Mouse (Mus musculus) cerebellum, postnatal 36 days (tissue): ENCODE measurements around the gene B4galnt2.

ENCODE experiments used
- DNase-seq, 2 experiments: peaks; one replicate each; pipeline ENCODE4 v3.0.0; 2021 to 2022; ENCODE audit warnings: mixed read lengths in 2 of 2

The B4galnt2 gene

DNA sequence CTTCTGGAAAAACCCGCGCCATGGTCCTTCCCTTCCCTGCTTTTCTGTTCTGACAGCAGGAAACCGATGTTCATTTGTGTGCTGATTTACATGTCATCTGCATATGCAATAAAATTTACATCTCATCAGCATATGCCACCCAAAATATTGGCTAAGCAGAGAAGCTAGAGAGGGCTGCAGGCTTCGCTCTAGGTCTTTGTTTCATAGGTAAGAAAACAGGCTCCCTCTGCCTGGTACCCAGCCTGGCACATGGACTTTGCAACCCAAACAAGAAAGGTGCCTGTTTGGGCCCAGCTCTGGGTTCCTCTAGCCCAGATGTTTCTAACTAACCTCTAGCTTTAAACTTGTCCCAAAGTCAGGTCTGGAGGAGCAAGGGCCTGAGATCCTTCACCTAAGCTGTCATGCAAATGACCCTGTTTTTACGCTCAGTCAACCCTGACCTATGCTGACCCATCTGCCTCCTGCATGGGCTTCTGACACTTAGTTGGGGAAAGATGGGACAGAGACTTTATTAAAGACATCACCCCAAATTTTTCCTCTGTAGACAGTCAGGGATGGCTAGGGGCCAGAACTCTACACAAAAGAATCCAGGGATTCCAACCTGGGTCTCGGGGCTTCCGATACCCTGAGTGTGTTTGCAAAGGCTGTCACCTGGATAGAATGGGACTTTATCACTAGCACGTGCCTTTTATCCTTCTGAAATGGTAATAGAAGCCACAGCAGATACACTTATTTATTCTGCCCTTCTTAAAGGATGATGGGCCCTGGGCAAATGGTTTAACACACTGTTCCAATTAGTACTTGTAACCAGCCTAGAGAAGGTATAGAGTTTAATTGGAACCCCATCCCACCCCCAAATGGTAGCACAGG, 75.5 kb downstream of the B4galnt2 start:
- no peak for DNase-seq

DNA sequence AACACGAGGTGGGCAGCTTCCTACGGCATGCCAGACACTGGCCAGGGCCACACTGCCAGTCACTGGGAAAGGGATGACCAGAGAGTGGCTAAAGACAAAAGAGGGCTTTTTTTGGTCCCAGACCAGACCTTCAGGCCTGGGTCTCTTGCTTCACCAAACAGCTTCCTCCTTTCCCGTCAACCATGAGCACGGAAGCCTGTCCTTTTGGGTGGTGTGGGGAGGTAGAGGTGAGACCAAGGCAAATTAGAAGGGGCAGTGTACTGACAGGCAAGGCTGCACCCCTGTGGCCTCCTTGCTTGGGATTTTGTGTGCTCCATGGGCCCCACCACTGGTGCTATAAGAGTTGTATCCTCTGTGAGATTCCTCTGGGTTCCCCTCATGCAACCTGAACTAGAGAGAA, 76.1 kb downstream of the B4galnt2 start:
- DNase-seq: no peak

DNA sequence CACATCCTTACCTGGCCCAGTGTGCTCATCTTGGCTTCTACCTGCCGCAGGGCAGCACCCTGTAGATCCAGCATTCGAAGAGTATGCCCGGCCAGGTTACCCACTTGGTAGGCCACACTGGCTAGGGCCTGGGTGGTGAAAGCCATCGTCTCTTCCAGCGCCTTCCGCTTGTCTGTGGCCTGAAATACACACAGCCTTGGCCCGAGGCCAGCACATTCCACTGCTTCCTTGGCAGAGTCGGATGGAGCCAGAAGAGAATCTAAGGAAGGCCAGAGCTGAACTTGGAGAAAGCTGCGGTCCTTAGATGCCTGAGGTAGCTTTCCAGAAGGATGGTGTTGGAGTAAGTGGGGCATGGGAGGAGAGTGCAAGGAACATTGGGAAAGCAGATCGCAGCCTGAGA, 77.6 kb downstream of the B4galnt2 start, which contains the start of gene Gngt2:
Gene Gngt2, plus strand, starts transcription at position 158 of the 400 bp plus-strand sequence.
- peak; percentile 55 to 56 for DNase-seq

DNA sequence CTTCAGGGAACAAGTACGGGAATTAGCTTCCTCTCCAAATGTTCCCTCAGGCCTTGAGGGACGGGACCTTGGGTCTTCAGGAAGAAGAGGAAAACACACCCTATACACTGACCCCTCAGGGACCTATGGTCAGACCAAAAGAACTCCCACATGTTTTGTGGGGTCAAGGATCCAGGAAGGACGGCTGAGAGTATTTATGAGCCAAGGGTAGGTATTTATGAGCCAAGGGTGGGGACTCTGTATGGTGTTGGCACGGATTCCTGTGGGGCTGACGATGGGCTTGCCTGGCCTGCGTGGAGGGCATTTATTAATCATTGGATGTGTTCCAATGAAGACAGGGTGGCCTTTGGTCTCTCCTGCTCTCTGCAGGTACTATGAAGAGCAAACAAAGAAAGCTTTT, 78.3 kb downstream of the B4galnt2 start:
- DNase-seq: no peak

DNA sequence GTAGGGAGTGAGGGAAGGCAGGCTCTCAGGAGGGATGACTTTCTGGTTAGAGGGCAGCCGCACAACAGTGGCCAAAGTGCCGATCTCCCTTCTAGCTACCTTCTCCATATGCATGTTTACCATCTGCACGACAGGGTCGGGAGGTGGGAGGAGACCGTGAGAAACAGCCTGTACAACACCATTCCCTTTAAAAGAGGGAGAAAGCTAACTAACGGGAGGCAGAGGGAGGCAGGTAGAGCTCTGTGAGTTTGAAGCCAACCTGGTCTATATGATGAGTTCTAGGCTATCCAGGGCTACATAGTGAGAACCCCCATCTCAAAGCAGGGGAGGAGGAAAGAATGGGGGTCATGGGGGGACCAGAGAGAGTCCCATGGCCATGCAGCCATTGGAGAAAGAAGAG, 78.9 kb downstream of the B4galnt2 start:
- no peak for DNase-seq

DNA sequence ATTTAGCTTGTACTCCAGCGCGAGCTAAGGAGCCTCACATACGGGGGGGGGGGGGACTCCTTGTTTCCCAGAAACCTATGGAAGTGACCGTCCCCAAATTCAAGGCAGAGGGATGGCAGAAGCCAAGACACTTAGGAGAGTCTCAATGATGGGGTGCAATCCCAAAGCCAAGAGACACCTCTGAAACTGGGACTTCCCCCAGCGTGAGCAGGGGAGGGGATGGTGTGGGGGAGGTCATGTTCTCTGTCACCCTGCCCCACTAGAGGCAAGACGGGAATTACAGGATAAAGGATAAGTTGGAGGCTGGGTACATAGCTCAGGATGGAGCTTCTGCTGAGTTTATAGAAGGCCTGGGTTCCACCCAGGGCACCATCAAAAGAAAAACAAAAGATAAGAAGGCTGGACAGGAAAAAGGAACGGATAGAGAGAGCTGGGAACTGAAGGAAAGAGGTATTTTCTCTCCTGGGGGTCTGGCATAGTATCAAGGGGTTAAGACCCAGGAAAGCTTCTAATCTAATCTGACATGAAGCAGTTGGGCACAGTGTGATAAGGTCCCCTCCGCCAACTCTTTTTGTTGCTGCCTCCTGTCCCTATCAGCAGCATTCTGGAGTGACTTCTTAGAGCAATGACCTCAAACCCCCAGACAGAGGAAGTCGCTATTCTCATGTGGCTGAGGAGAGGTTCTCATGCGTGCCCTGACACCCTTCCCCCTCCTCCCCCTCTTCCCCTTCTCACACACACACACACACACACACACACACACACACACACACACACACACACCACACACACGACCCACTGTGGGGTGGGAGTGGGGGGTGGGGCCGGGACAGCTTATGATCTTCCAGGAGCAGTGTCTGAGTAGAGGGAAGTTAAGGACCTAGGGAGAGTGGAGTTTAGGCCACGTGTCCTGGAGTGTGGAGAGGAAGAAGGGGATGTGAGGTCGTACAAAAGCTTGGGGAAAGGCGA, 79.7 kb downstream of the B4galnt2 start:
- DNase-seq: no peak

DNA sequence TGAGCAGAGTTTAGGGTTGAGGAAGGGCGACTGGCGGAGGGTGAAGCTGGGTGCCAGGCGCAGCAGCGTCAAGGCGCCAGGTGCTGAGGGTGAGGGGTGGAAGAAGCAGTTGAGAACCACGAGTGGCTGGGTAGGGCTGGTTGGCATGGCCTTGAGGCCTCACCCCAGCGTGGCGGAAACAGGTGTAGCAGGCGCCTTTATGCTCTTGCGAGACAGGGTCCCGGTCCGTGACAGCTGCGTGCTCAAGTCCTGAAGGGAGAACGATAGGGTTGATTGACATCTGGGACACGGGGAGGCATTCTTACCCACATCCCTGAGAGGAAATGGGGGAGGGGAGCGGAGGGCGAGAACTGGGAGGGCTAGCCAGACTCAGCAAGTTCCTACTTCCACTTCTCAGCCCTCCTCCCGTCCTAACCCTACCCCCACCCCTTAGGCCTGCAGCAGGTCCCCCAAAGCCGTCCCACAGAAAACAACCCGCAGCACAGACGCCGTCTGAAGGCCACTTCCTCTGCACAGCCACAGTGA, 80.5 kb downstream of the B4galnt2 start:
- no peak for DNase-seq

DNA sequence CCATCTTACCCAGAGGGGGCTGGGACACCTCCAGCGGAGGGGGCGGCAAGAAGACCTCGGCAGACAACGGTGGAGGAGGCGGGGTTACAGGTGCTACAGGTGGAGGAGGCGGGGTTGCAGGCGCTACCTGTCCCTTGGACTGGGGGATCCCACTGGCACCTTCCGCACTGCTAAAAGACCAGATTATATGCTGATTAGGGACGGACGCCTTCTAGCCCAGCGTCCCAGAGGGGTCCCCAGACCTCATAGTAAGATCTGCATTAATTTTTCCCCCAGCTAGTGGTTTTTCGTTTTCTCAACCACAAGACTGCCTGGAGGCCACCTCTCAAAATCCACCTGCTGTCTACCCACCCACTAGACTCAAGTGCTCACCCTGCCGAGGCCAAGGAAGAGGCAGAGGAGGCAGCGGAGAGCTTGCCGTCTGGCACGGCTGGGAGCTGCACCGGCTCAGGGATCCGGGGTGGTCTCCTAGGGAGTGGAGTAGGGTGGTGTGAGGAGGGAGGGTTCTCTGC, 81.0 kb downstream of the B4galnt2 start:
- DNase-seq: no peak

DNA sequence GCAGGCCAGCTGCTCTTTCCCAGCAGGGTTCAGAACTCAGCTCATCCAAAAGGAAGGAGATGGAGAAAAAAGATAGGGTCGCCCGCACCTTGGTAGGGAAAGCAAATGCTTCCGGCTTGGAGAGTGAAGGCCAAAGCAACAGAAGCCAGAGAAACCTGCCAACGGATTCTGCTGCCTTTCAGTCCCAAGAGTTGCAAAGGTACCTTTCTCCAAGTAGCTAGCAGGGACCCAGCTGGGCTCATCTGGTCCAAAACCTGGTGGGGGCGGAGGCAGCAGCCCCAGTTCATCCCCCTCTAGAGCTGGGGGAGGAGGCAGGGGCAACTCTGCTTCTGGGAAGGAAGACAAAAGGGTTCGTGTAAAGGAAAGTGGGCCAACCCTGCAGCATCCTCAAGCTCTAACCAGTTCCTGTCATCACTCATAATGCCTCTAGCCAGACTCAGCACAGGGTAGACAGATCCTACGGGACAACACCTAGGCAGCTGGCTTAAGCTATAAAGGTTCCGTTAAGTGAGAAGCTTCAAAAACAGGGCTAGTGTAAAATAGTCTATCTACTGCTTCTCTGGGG, 81.6 kb downstream of the B4galnt2 start:
- no peak for DNase-seq

DNA sequence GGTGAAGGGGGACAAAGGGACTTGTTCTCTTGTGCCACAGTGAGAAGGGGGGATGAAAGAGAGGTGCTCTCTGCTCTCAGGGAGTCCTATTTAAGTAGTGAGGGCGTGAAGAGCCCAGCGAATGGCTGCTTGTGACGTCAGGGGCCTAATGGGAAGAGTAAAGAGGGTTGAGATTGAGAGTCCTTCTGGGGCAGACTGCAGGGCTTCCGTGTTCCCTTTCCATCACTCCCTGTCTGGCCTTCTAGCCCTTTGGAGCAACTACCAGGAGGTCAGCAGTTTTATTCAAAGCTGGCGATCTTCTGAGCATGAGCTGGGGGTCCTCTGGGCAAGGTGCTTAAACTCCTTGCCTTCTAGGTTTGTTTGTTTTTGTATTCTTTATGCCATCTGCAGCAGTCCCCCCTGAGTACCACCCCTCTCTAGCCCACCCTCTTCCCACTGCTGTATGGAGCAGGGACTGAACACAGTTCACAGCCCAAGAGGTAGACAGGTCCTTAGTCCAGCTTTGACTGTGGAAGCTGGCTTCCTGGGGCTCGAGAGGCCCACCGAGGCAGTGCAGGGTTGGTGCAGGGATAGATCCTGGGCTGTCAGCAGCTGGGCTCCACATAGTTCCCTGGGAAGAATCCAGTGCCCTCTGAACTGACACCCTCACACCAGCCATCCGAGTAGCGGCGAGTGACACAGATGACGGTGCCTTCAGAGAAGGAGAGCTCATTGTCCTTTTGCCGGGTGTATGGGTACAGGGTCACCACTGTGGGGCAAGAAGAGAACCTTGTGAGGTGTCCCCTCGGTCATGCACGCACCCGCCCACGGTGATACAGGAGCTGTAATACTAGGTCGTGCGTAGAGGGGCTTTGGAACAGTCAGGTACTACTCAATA, 82.3 kb downstream of the B4galnt2 start:
- DNase-seq: no peak

DNA sequence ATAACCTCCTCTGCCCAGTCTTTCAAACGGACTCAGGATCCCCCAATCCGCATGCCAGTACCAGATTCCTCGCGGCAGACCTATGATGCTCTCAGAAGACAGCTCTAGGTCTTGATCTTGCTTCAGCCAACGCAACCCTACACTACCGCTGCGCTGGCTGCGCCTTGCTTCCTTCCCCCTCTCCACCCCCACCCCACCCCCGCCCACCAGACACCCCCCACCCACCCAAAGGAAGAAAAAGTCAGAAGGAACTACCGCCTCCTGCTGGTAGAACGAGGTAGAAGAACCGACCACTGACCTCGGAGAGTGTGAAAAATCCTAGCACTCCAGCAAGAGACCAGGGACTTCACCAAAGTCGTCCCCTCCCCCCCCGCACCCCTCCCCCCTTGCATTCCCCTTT, 83.0 kb downstream of the B4galnt2 start:
- DNase-seq: no peak

DNA sequence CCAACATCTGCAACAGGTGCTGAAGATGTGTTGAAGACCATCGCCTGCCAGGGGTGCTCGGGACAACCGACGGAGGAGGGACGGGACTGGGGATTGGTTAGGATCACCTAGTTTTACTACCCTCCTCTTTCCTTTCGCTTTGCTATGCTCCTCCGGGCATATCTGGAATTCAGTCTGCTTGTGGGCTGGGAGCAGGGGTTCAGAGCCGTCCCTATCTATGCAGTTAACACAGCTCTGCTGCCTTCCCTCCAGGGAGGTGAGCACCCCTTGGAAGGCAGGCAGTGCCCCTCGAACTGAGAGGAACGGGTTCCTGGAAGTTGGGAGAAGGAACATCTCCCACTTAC, 83.4 kb downstream of the B4galnt2 start:
- no peak for DNase-seq

DNA sequence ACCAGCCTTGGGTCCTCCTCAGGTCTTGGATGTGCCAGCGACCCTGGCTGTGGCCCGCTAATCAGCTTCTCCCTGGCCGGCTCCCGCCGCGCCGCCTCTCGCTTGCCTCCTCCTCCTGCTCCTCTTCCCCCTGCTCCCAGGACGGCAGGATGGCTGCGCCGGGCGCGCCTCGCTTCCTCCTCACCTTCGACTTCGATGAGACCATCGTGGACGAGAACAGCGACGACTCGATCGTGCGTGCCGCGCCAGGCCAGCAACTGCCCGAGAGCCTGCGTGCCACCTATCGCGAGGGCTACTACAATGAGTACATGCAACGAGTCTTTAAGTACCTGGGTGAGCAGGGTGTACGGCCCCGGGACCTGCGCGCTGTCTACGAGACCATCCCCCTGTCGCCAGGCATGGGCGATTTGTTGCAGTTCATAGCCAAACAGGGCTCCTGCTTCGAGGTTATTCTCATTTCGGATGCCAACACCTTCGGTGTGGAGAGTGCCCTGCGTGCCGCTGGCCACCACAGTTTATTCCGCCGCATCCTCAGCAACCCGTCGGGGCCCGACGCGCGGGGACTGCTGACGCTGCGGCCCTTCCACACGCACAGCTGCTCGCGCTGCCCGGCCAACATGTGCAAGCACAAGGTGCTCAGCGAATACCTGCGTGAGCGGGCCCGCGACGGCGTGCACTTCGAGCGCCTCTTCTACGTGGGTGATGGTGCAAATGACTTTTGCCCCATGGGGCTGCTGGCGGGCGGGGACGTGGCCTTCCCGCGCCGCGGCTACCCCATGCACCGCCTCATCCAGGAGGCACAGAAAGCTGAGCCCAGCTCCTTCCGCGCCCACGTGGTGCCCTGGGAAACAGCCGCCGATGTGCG, 84.0 kb downstream of the B4galnt2 start:
- no peak for DNase-seq

DNA sequence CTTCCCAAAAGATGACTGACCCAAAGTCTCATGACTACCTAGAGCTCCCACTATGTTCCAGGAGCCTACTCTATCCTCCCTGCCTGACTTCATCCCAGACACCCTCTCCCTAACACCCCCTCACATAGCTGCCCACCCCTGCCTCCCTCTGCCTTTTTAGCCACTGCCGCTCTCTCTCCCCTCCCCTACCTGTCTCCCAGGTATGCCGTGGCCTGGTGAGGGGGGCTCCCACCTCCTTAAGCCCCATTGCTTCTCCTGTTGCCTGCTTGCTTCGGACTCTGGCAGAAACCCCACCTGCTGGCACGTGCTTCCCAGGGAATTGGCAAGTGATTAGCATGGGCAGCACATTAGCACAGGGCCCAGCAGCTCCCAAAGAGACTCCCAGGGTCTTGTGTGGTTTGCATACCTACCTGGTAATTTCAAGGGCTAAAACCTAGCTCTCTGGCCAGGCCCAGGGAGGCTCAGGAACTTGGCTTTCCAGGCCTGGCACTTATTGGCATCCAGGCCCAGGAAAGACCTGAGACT, 85.1 kb downstream of the B4galnt2 start:
- no peak for DNase-seq

DNA sequence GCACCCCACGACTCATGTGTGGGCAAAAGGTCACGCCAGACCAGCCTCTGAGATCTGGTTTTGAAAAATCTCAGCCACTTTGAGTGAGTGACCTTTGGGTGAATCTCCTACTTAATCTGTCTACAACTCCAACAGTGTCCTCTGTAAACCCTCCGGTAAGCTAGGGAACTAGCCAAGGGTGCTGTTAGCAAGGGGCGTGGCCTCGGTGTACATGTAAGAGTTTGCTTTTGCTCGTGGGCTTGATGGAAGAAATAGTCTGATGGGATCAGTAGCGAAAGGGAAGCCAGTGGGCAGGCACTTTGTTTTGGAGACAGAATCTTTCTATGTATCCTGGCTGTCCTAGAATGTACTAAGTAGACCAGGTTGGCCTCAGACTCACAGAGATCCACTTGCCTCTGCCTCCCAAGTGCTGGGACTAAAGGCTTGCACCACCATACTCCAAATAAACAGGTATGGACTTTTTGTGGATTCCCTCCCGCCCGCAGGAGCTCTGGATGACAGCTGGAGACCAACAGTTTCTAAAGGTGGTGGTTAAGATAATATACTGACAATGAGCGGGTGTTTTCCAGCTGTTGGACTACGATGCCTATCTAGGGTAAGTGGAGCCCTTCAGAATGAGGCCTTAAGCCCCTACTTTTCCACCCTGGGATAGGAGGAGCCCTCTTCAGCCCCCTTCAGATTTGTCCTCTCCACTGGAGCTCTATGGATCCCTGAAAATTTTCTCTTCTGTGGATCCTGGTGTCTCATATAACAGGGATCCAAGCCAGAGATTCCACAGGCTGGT, 86.3 kb downstream of the B4galnt2 start:
- no peak for DNase-seq

DNA sequence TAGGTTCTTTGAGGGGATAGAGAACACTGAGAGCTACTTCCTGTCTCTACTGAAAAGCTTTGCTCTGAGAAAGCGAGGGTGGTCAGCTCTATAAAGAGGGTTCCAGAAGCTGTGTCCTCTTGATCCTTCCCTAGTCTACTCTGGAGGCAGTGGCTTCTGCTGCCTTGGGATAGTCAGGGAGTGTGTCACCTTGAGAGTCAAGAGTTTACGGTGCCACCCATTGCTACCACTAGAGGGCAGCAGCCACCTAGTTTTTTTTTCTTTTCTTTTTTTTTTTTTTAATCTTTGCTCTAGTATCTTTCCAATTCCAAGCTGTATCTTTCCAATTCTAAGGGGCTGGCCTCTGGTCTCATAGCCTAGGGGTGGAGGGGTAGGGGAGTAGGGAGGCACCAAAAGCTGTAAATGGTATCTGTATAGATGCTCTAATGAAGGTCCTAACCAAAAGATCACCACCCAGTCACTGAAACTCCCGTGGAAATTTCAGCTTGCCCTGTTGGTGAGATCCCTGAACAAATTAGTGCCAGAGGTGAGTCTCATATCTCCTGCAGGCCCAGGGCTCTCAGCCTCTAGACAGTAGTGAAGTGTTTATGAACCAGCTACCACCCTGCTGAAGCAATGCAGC, 87.1 kb downstream of the B4galnt2 start:
- peak; percentile 73 to 82 for DNase-seq

DNA sequence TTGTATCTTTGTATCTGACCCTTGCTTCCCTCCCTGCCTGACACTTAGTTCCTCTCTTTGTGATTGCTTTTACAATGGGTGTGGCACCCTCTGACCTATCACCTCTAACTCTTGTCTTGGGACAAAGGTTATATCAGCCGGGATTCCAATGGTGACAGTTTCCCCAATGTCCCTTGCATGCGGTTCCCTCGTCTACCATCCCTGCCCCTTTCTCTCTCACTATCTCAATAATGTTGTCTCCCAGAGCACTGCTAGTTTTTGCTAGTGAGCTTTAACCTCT, 87.6 kb downstream of the B4galnt2 start:
- no peak for DNase-seq

DNA sequence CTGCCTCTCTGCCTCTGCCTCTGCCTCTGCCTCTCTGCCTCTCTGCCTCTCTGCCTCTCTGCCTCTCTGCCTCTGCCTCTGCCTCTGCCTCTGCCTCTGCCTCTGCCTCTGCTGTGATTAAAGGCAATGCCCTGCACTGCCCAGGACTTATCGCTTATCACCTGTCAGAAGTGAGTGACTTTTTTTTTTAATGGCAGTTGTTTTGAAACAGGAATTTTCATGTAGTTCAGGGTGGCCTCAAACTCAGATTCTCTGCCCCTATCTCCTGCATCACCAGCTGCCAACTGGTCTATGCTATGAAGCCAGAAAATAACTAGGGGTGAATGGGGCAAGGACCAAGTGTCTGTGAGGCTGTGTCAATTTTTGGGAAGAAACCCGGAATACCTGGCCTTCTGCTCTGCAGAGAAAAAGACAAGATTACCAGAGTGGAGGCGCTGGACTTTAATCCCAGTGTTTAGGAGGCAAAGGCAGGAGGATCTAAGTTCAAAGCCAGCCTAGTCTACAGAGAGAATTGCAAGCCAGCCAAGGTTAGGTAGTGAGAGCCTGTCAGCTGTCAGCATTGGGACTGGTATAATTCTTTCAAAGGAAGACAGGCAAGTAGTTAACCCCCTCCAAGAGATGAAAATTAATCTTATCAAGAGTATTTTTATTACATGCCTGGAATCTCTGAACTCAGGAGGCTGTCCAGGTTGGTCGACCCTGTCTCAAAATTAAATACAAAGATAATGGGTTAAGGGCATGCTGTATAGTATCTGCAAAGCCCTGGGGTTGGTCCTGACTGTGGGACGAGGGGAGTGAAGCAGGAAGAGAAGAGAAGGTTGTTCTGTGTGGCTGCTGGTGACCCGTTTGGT, 88.1 kb downstream of the B4galnt2 start:
- no peak for DNase-seq

DNA sequence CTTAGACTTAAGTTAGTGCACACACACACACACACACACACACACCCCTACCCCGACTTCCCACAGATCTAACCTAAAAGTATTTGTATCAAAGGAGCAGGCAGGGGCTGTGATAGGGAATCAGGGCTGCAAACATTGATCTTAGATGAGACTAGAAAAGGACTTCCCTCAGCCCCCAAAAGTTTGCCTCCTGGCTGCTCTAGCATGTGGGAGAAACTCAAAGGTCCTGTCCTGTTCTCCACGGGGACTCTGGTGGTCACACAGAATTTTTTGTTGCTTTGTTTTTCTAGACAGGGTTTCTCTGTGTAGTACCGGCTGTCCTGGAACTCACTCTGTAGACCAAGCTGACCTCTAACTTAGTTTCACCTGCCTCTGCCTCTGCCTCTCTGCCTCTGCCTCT, 89.1 kb downstream of the B4galnt2 start:
- DNase-seq: no peak
